Mouse (Mus musculus): ENCODE data around the gene Hunk.

DNA sequence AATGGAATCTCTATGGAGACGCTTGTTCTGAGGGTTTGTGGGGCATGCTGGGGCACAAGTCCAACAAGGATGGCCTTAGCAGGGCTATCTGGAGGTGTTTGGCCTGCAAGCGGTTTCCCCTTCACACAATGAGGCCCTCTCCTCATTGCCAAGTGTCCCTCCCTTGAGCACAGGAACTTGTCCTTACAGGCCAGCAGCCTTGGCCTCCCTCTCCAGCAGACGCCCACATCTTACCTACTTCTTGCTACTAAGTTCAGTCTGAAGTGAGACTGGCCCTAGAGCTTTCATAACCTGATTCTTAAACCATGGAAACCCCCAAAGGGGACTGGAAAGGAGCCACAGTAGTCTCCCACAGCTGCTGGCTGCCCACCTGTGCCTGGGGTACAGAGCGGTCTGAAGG, 104.3 kb downstream of the Hunk start:
- no peak for TF ChIP-seq GATA1 (IDR thresholded peaks at IDR 0.05; ENCODE audit: borderline replicate concordance, low read length)
- TF ChIP-seq FLI1 (IDR thresholded peaks at IDR 0.05; ENCODE audit: low read length): no peak
